Mouse (Mus musculus): ENCODE measurements around the gene Oat. TPM values are rescaled to one million over a fixed set of nuclear protein-coding genes. Genes with fewer than 3 reads are reported as not detected.

The Oat gene
- polyA plus RNA-seq, 1 experiment from 2014 or later = 270 TPM

DNA sequence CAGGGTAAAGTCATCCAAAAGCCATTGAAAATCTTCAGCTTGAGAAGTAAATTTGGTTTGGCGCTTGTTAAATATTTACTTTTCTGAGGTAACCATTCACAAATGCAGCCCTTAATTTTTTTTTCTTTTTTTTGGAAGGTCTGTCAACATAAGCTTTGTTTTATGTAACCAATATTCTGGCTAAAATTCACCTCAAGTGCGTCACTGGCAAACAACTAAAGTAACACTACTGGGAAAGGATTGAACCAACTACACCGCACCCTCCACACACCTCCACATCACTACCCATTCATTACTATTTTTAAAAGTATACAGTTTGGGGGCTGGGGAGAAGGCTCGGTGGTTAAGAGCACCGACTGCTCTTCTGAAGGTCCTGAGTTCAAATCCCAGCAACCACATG lies 1.6 kb downstream of the Oat start:
- peaks cover 9% of the 10 kb centered on the region; the same call in 1 of the 2 replicates for H3K36me3 ChIP-seq (ENCODE audit: insufficient read depth)
- H3K4me2 ChIP-seq = peak overlapping the region; percentile 62
- DNase-seq (peak; percentile 59), ATAC-seq (ENCODE audit: insufficient read depth) (no peak)
- WGBS = 58% methylated on average over 5 of the region's 5 CpGs
- H3K9me3 ChIP-seq (ENCODE audit: low read depth, low read length) = no peaks in the 10 kb centered on the region
- H3K4me1 ChIP-seq (ENCODE audit: insufficient read depth) = peaks cover 10% of the 10 kb centered on the region
- H3K4me3 ChIP-seq (ENCODE audit: low read depth, low read length) = no peak overlapping the region
- no peak overlapping the region for H3K27ac ChIP-seq (ENCODE audit: low read depth)
- no peak overlapping the region for H3K9ac ChIP-seq
- H3K27me3 ChIP-seq (ENCODE audit: insufficient read depth, low read length) = no peaks in the 10 kb centered on the region
- TF ChIP-seq CTCF (IDR thresholded peaks at IDR 0.05; ENCODE audit: low read depth) = no peak

DNA sequence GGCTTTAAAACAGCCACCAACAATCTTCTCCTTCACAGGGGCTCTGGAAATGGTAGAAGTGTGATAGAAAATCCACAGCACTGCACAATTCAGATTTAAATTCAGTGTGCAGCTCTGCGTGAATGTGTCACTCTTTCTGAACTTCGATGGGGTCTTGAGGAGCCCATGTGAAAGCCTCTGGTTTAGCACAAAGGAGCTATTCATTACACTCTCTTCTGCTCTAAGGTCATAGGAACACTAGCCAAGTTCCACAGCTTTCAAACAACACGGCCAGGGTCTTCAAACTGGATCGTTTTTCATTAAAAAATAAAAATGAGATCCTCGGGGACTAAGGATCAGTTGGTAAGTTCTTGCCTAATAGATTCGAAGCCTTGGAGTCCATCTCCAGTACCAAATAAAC lies 3.0 kb downstream of the Oat start:
- Histone ChIP-seq H3K36me3 (ENCODE audit: insufficient read depth) (peaks cover 23% of the 10 kb centered on the region), H3K27me3 (ENCODE audit: insufficient read depth, low read length) (no peaks in the 10 kb centered on the region), H3K4me2 (peak overlapping the region; percentile 62), H3K9ac (no peak overlapping the region), H3K27ac (ENCODE audit: low read depth) (peak overlapping the region; percentile 55; the same call in 1 of the 2 replicates), H3K4me1 (ENCODE audit: insufficient read depth) (peaks cover 10% of the 10 kb centered on the region), H3K4me3 (ENCODE audit: low read depth, low read length) (no peak overlapping the region), H3K9me3 (ENCODE audit: low read depth, low read length) (no peaks in the 10 kb centered on the region)
- TF ChIP-seq CTCF (IDR thresholded peaks at IDR 0.05; ENCODE audit: low read depth) = no peak
- 45% methylated on average over 6 of the region's 6 CpGs for WGBS
- ATAC-seq (ENCODE audit: insufficient read depth) = no peak
- no peak for DNase-seq

DNA sequence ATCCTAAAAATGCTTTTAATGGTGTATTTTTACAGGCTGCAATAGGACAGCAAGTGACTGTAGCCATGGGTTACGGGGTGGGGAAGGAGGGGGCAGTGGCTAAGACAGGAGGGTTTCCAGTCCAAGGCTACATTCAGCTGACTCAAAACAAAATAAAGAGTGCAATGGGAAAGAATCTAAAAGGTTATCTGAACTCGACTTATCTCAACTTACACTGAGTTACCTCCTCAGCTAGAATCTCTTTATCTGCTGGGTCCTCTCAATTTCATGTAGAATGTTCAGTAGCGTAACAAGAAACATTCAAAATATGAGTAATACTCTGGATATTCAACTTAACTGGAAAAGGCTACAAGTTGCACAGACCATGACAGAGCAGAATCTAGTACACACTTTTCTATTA lies 3.5 kb downstream of the Oat start:
- WGBS = 63% methylated on average over 3 of the region's 3 CpGs
- H3K27ac ChIP-seq (ENCODE audit: low read depth) = peak overlapping the region; percentile 55; the same call in 1 of the 2 replicates
- ATAC-seq (ENCODE audit: insufficient read depth) = no peak

DNA sequence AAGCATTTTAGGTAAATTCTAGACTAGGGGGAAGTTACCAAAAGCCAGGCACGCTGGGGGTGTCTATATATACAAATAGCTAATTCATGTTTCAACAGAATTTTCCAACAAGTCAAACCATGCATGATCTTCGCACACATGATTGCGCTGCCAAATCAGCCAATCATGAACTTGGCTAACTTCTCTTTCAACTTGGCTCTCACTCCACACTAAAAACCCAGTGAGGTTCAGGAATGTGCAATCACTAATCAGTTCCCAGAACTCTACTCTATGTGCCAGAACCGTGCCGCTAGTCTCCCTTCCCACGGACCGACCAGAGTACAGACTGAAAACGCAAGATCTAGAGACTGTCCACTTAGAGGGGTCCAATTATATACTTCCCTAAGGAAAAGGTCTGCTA lies 4.7 kb downstream of the Oat start:
- no peak for ATAC-seq (ENCODE audit: insufficient read depth)
- Histone ChIP-seq H3K27ac (ENCODE audit: low read depth) (peak overlapping the region; percentile 59; the same call in 1 of the 2 replicates), H3K36me3 (ENCODE audit: insufficient read depth) (peaks cover 40% of the 10 kb centered on the region), H3K4me1 (ENCODE audit: insufficient read depth) (peaks cover 10% of the 10 kb centered on the region), H3K9ac (no peak overlapping the region), H3K4me3 (ENCODE audit: low read depth, low read length) (no peak overlapping the region), H3K4me2 (peak overlapping the region; percentile 62), H3K9me3 (ENCODE audit: low read depth, low read length) (no peaks in the 10 kb centered on the region), H3K27me3 (ENCODE audit: insufficient read depth, low read length) (no peaks in the 10 kb centered on the region)
- no peak for TF ChIP-seq CTCF (IDR thresholded peaks at IDR 0.05; ENCODE audit: low read depth)
- 64% methylated on average over 8 of the region's 8 CpGs for WGBS
- DNase-seq = peak; percentile 40

More for the DNA sequence above, 3.5 kb downstream of the Oat start:
- no peak for TF ChIP-seq CTCF (IDR thresholded peaks at IDR 0.05; ENCODE audit: low read depth)
- no peaks in the 10 kb centered on the region for H3K9me3 ChIP-seq (ENCODE audit: low read depth, low read length)
- no peaks in the 10 kb centered on the region for H3K27me3 ChIP-seq (ENCODE audit: insufficient read depth, low read length)
- H3K9ac ChIP-seq = no peak overlapping the region
- H3K4me2 ChIP-seq = peak overlapping the region; percentile 62
- H3K4me1 ChIP-seq (ENCODE audit: insufficient read depth) = peaks cover 10% of the 10 kb centered on the region
- H3K4me3 ChIP-seq (ENCODE audit: low read depth, low read length) = no peak overlapping the region
- peaks cover 28% of the 10 kb centered on the region for H3K36me3 ChIP-seq (ENCODE audit: insufficient read depth)
- DNase-seq = no peak

DNA sequence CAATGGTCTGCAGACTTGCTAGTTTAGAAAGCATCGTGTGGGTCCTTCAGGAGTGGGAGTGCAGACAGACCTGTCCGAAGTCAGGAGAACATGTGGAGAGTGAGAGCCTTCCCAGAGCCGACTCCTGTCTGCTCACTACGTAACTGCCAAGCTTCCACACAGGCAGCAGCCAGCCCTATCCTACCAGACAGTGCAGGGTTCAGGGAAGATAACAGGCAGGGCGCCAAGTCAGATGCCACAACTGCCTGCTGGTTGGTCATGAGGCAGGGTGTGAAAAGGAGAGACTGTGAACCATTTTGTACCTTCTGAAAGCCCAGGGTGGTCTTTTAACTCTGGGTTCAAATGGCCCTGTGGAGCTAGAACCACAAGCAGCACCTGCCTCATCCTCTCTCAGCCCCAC lies 6.1 kb downstream of the Oat start:
- Histone ChIP-seq H3K4me2 (no peak overlapping the region), H3K4me3 (ENCODE audit: low read depth, low read length) (no peak overlapping the region), H3K9ac (no peak overlapping the region), H3K36me3 (ENCODE audit: insufficient read depth) (peaks cover 48% of the 10 kb centered on the region), H3K4me1 (ENCODE audit: insufficient read depth) (peaks cover 10% of the 10 kb centered on the region), H3K27me3 (ENCODE audit: insufficient read depth, low read length) (no peaks in the 10 kb centered on the region), H3K9me3 (ENCODE audit: low read depth, low read length) (no peaks in the 10 kb centered on the region), H3K27ac (ENCODE audit: low read depth) (no peak overlapping the region)
- DNase-seq (no peak), ATAC-seq (ENCODE audit: insufficient read depth) (no peak)
- WGBS = 66% methylated on average over 5 of the region's 5 CpGs
- TF ChIP-seq CTCF (IDR thresholded peaks at IDR 0.05; ENCODE audit: low read depth) = no peak

DNA sequence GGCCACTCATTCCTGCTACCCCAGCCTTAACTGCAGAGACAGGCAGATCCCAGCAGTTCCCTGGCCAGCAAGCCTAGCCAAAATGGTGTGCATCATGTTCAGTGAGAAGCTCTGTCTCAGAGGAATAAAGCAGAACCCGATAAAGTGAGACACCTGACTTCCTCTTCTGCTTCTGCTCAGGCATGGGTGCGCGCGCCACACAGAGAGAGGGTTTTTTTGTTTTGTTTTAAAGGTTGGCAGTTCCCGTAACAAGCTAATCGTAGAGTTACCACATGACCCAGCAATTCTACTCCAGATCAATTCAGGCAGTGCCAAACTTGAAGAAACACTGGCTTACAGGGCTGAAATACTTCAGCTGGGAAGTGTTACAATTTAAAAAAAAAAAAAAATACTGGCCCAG lies 7.4 kb downstream of the Oat start:
- ATAC-seq (ENCODE audit: insufficient read depth) (no peak), DNase-seq (no peak)
- no peak overlapping the region for H3K4me3 ChIP-seq (ENCODE audit: low read depth, low read length)
- WGBS = 93% methylated on average over 6 of the region's 6 CpGs
- no peak overlapping the region for H3K4me2 ChIP-seq
- no peaks in the 10 kb centered on the region for H3K27me3 ChIP-seq (ENCODE audit: insufficient read depth, low read length)
- no peak overlapping the region for H3K27ac ChIP-seq (ENCODE audit: low read depth)
- H3K4me1 ChIP-seq (ENCODE audit: insufficient read depth) = peaks cover 10% of the 10 kb centered on the region
- no peaks in the 10 kb centered on the region for H3K9me3 ChIP-seq (ENCODE audit: low read depth, low read length)
- peaks cover 60% of the 10 kb centered on the region for H3K36me3 ChIP-seq (ENCODE audit: insufficient read depth)
- no peak for TF ChIP-seq CTCF (IDR thresholded peaks at IDR 0.05; ENCODE audit: low read depth)
- H3K9ac ChIP-seq = no peak overlapping the region

DNA sequence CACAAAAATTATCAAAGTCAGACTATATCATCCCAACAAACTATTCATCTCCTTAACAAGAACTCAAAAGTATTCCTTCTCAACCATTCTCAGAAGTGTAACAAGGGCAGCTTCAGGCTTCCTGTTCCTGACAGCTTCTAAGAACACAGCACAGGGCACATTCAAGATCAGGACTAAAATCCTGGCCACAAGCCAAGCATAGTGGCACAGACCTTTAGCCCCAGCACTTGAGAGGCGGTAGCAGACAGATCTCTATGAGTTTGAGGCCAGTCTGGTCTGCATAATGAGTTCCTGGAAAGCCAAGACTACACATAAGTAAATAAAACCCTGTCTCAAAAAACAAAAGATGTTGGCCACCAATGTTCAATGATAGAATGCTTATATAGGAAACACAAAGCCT lies 10.4 kb downstream of the Oat start:
- no peak for TF ChIP-seq CTCF (IDR thresholded peaks at IDR 0.05; ENCODE audit: low read depth)
- Histone ChIP-seq H3K4me3 (ENCODE audit: low read depth, low read length) (no peak overlapping the region), H3K4me1 (ENCODE audit: insufficient read depth) (no peaks in the 10 kb centered on the region), H3K9ac (no peak overlapping the region), H3K4me2 (no peak overlapping the region), H3K27me3 (ENCODE audit: insufficient read depth, low read length) (no peaks in the 10 kb centered on the region), H3K9me3 (ENCODE audit: low read depth, low read length) (no peaks in the 10 kb centered on the region), H3K27ac (ENCODE audit: low read depth) (no peak overlapping the region), H3K36me3 (ENCODE audit: insufficient read depth) (peaks cover 90% of the 10 kb centered on the region)
- WGBS = 46% methylated on average over 1 of the region's 1 CpGs
- ATAC-seq (ENCODE audit: insufficient read depth) (no peak), DNase-seq (peak; percentile 47)

Data from lung, embryonic 14.5 days (tissue).